Mouse (Mus musculus) MEL (cell line): ENCODE data around the gene Mmab. TPM values are rescaled to one million over a fixed set of nuclear protein-coding genes. Genes with fewer than 3 reads are reported as not detected.

Experiments used
- DNase-seq: peaks from one replicate; pipeline ENCODE4 v3.0.0; 2011; ENCODE audit warnings: low read depth, low spot score
- H3K27ac ChIP-seq: 2 replicates; pipeline ENCODE4 v1.5.1; 2012; ENCODE audit warnings: low read depth, mild to moderate bottlenecking, control low read depth, low read length, moderate library complexity; ENCODE audit not compliant: control insufficient read depth
- H3K27me3 ChIP-seq, 2 experiments: fragments of 150-350 bp in 1 of 2; sonication (generic) in 1 of 2; 2 replicates each; pipeline ENCODE4 v1.6.1; 2012; ENCODE audit warnings: low read length in 2 of 2, mild to moderate bottlenecking in 2 of 2, improper control_type of control experiment in 1 of 2, moderate library complexity in 1 of 2; ENCODE audit not compliant: insufficient read depth in 2 of 2, control insufficient read depth in 1 of 2
- H3K36me3 ChIP-seq, 2 experiments: 2 replicates each; pipeline ENCODE4 v1.6.1; 2012 to 2014; ENCODE audit warnings: low read length in 2 of 2, improper control_type of control experiment in 1 of 2, inconsistent platforms in 1 of 2, mild to moderate bottlenecking in 1 of 2; ENCODE audit not compliant: insufficient read depth in 2 of 2, control insufficient read depth in 1 of 2
- H3K4me1 ChIP-seq, 2 experiments: fragments of 150-350 bp in 1 of 2; sonication (generic) in 1 of 2; 2 replicates each; pipeline ENCODE4 v1.6.1; 2012; ENCODE audit warnings: low read length in 2 of 2, improper control_type of control experiment in 1 of 2, mild to moderate bottlenecking in 1 of 2; ENCODE audit not compliant: insufficient read depth in 2 of 2, control insufficient read depth in 1 of 2
- H3K4me3 ChIP-seq, 2 experiments: fragments of 150-350 bp in 1 of 2; sonication (generic) in 1 of 2; 2 replicates each; pipeline ENCODE4 v1.5.1; 2012; ENCODE audit warnings: low read depth in 2 of 2, low read length in 2 of 2, mild to moderate bottlenecking in 2 of 2, moderate library complexity in 2 of 2, control low read depth in 1 of 2, improper control_type of control experiment in 1 of 2; ENCODE audit not compliant: control insufficient read depth in 1 of 2, insufficient read depth in 1 of 2
- H3K79me2 ChIP-seq: 2 replicates; pipeline ENCODE4 v1.6.1; 2012; ENCODE audit warnings: mild to moderate bottlenecking, low read length, moderate library complexity; ENCODE audit not compliant: control insufficient read depth, poor library complexity, insufficient read depth
- H3K9ac ChIP-seq: 2 replicates; pipeline ENCODE4 v1.6.1; 2012; ENCODE audit warnings: low read depth, mild to moderate bottlenecking, control low read depth, low read length, moderate library complexity; ENCODE audit not compliant: control insufficient read depth, poor library complexity, severe bottlenecking
- H3K9me3 ChIP-seq: fragments of 150-350 bp; sonication (generic); replicated peaks from 2 replicates; pipeline ENCODE4 v1.6.1; 2012; ENCODE audit warnings: mild to moderate bottlenecking, low read length, improper control_type of control experiment, moderate library complexity; ENCODE audit not compliant: insufficient read depth
- CHD2 ChIP-seq: IDR thresholded peaks from 2 replicates; pipeline ENCODE4 v1.6.1; 2011; ENCODE audit warnings: low read length, improper control_type of control experiment
- CTCF ChIP-seq, 3 experiments: IDR thresholded peaks in 2 of 3; conservative IDR thresholded peaks in 1 of 3; 2 replicates each; pipeline ENCODE4 v1.5.1; 2011 to 2012; ENCODE audit warnings: low read length in 3 of 3, low read depth in 2 of 3, mild to moderate bottlenecking in 2 of 3, improper control_type of control experiment in 1 of 3, inconsistent platforms in 1 of 3, mixed read lengths in 1 of 3, moderate library complexity in 1 of 3; ENCODE audit not compliant: control insufficient read depth in 1 of 3, insufficient read depth in 1 of 3, poor library complexity in 1 of 3, severe bottlenecking in 1 of 3
- E2F4 ChIP-seq: IDR thresholded peaks from 2 replicates; pipeline ENCODE4 v1.6.1; 2011; ENCODE audit warnings: low read depth, low read length, improper control_type of control experiment, borderline replicate concordance
- EP300 ChIP-seq, 2 experiments: IDR thresholded peaks; 2 replicates each; pipeline ENCODE4 v1.6.1; 2011; ENCODE audit warnings: improper control_type of control experiment in 2 of 2, low read length in 2 of 2, low read depth in 1 of 2, mild to moderate bottlenecking in 1 of 2
- GABPA ChIP-seq: IDR thresholded peaks from 2 replicates; pipeline ENCODE4 v1.6.1; 2012; ENCODE audit warnings: low read depth, mild to moderate bottlenecking, inconsistent platforms, low read length, improper control_type of control experiment, moderate library complexity
- HCFC1 ChIP-seq: IDR thresholded peaks from 2 replicates; pipeline ENCODE4 v1.6.1; 2012; ENCODE audit warnings: low read depth, mild to moderate bottlenecking, inconsistent platforms, low read length, improper control_type of control experiment, moderate library complexity
- JUND ChIP-seq: IDR thresholded peaks from 2 replicates; pipeline ENCODE4 v1.6.1; 2011; ENCODE audit warnings: low read depth, mild to moderate bottlenecking, improper control_type of control experiment, low read length
- MAFK ChIP-seq: IDR thresholded peaks from 2 replicates; pipeline ENCODE4 v1.6.1; 2011; ENCODE audit warnings: low read depth, mild to moderate bottlenecking, low read length, improper control_type of control experiment, borderline replicate concordance
- MAX ChIP-seq: IDR thresholded peaks from 2 replicates; pipeline ENCODE4 v1.6.1; 2011; ENCODE audit warnings: low read length, improper control_type of control experiment
- MAZ ChIP-seq: IDR thresholded peaks from 2 replicates; pipeline ENCODE4 v1.6.1; 2012; ENCODE audit warnings: low read depth, mild to moderate bottlenecking, inconsistent platforms, low read length, improper control_type of control experiment
- MEF2A ChIP-seq: IDR thresholded peaks from 2 replicates; pipeline ENCODE4 v1.6.1; 2014; ENCODE audit warnings: low read depth, mild to moderate bottlenecking, inconsistent platforms, low read length, improper control_type of control experiment; ENCODE audit not compliant: poor library complexity, insufficient replicate concordance, severe bottlenecking; ENCODE audit errors: extremely low read depth
- MYB ChIP-seq: IDR thresholded peaks from 2 replicates; pipeline ENCODE4 v1.6.1; 2011; ENCODE audit warnings: mild to moderate bottlenecking, low read depth, low read length, improper control_type of control experiment
- MYC ChIP-seq: IDR thresholded peaks from 2 replicates; pipeline ENCODE4 v1.6.1; 2011; ENCODE audit warnings: low read depth, mild to moderate bottlenecking, low read length, improper control_type of control experiment, moderate library complexity
- NELFE ChIP-seq: IDR thresholded peaks from 2 replicates; pipeline ENCODE4 v1.6.1; 2011; ENCODE audit warnings: low read depth, low read length, improper control_type of control experiment
- POLR2A ChIP-seq, 2 experiments: IDR thresholded peaks; 2 replicates each; pipeline ENCODE4 v1.6.1; 2011 to 2012; ENCODE audit warnings: low read length in 2 of 2, mild to moderate bottlenecking in 2 of 2, control low read depth in 1 of 2, improper control_type of control experiment in 1 of 2, low read depth in 1 of 2, moderate library complexity in 1 of 2; ENCODE audit not compliant: control insufficient read depth in 1 of 2, insufficient read depth in 1 of 2, poor library complexity in 1 of 2
- POLR2AphosphoS2 ChIP-seq: IDR thresholded peaks from 2 replicates; pipeline ENCODE4 v1.6.1; 2011; ENCODE audit warnings: low read length, improper control_type of control experiment
- RAD21 ChIP-seq: IDR thresholded peaks from 2 replicates; pipeline ENCODE4 v1.6.1; 2011; ENCODE audit warnings: mild to moderate bottlenecking, low read depth, low read length, improper control_type of control experiment
- SIN3A ChIP-seq: IDR thresholded peaks from 2 replicates; pipeline ENCODE4 v1.6.1; 2012; ENCODE audit warnings: low read length, improper control_type of control experiment, inconsistent platforms
- SMC3 ChIP-seq: IDR thresholded peaks from 2 replicates; pipeline ENCODE4 v1.6.1; 2011; ENCODE audit warnings: low read depth, low read length, improper control_type of control experiment
- TAL1 ChIP-seq: IDR thresholded peaks from 2 replicates; pipeline ENCODE4 v1.6.1; 2012; ENCODE audit warnings: mild to moderate bottlenecking, inconsistent platforms, low read length, moderate library complexity, mixed read lengths
- TBP ChIP-seq: IDR thresholded peaks from 2 replicates; pipeline ENCODE4 v1.8.0; 2011; ENCODE audit warnings: low read depth, low read length, improper control_type of control experiment
- TCF12 ChIP-seq: IDR thresholded peaks from 2 replicates; pipeline ENCODE4 v1.6.1; 2014; ENCODE audit warnings: low read depth, mild to moderate bottlenecking, inconsistent platforms, low read length, improper control_type of control experiment, moderate library complexity
- USF1 ChIP-seq: IDR thresholded peaks from 2 replicates; pipeline ENCODE4 v1.6.1; 2014; ENCODE audit warnings: low read depth, mild to moderate bottlenecking, inconsistent platforms, low read length, improper control_type of control experiment, moderate library complexity
- ZKSCAN1 ChIP-seq: IDR thresholded peaks from 2 replicates; pipeline ENCODE4 v1.6.1; 2012; ENCODE audit warnings: low read depth, mild to moderate bottlenecking, inconsistent platforms, low read length, improper control_type of control experiment, moderate library complexity
- ZMIZ1 ChIP-seq: IDR thresholded peaks from 2 replicates; pipeline ENCODE4 v1.6.1; 2012; ENCODE audit warnings: low read depth, mild to moderate bottlenecking, inconsistent platforms, low read length, improper control_type of control experiment, moderate library complexity
- ZNF384 ChIP-seq: IDR thresholded peaks from 2 replicates; pipeline ENCODE4 v1.6.1; 2012; ENCODE audit warnings: low read depth, mild to moderate bottlenecking, inconsistent platforms, low read length, improper control_type of control experiment
- polyA plus RNA-seq, 2 experiments: library from polyadenylated mRNA; stranded (reverse) in 1 of 2; unstranded in 1 of 2; fragments of >175 nt in 1 of 2; fragments of >200 nt in 1 of 2; gene quantifications; 2 replicates each; pipeline versions ENCODE4 v1.2.1 to v1.2.4; 2012; ENCODE audit warnings: low replicate concordance in 2 of 2, low read depth in 1 of 2; ENCODE audit not compliant: insufficient read length in 2 of 2, insufficient read depth in 1 of 2, missing spikeins in 1 of 2
- total RNA-seq: library from RNA; depleted of rRNA; stranded (reverse); fragments of 300-350 nt; gene quantifications from 2 replicates; pipeline ENCODE4 v1.2.3, GENCODE M21; 2012

Mmab gene
- total and polyA plus RNA-seq, 3 experiments: 10.4 to 21.0 TPM; not detected in 1

- TF ChIP-seq TBP: no peak
- no peak for TF ChIP-seq HCFC1
- no peak for TF ChIP-seq MAZ
Observed at GRCm38 (mm10) chr5:114444368-114444692, 470 bp upstream of the Mmab start (continued).

GRCm38 (mm10) chr5:114435588-114435987 is 8.3 kb downstream of the Mmab start:
- no peaks in the 10 kb centered on the region for H3K79me2 ChIP-seq
- TF ChIP-seq SMC3 (no peak), JUND (no peak), NELFE (no peak), ZMIZ1 (no peak), EP300 (IDR thresholded peaks at IDR 0.05; ENCODE audit: low read depth in 1 of 2, low read length in 2 of 2) (no peak), SIN3A (no peak), CTCF (IDR thresholded peaks at IDR 0.05 in 2 of 3, conservative IDR thresholded peaks at IDR 0.05 in 1 of 3; ENCODE audit: control insufficient read depth in 1 of 3, insufficient read depth in 1 of 3, low read depth in 2 of 3, low read length in 3 of 3, poor library complexity in 1 of 3, severe bottlenecking in 1 of 3) (no peak), RAD21 (no peak), HCFC1 (no peak), CHD2 (no peak), ZKSCAN1 (no peak), TBP (no peak), E2F4 (no peak), MAX (no peak), MAFK (no peak), MEF2A (no peak), GABPA (no peak), MYB (no peak), TAL1 (no peak), USF1 (no peak)

GRCm38 (mm10) chr5:114434359-114434758 is 9.5 kb downstream of the Mmab start:
- Histone ChIP-seq H3K9me3 (no peaks in the 10 kb centered on the region), H3K36me3 (no peaks in the 10 kb centered on the region), H3K27ac (no peak overlapping the region)

More at GRCm38 (mm10) chr5:114435588-114435987, 8.3 kb downstream of the Mmab start:
- H3K4me1 ChIP-seq: no peaks in the 10 kb centered on the region
- H3K9me3 ChIP-seq: no peaks in the 10 kb centered on the region
- DNase-seq: no peak
- no peaks in the 10 kb centered on the region for H3K36me3 ChIP-seq
- H3K27ac ChIP-seq: no peak overlapping the region
- H3K9ac ChIP-seq: no peak overlapping the region
- H3K27me3 ChIP-seq: no peaks in the 10 kb centered on the region
- H3K4me3 ChIP-seq: no peak overlapping the region

More at GRCm38 (mm10) chr5:114434359-114434758, 9.5 kb downstream of the Mmab start:
- no peak for DNase-seq
- TF ChIP-seq ZKSCAN1: no peak
- no peak for TF ChIP-seq SIN3A
- TF ChIP-seq SMC3: no peak
- TF ChIP-seq TBP: no peak
- TF ChIP-seq ZNF384: no peak
- no peak for TF ChIP-seq HCFC1
- TF ChIP-seq CTCF (IDR thresholded peaks at IDR 0.05 in 2 of 3, conservative IDR thresholded peaks at IDR 0.05 in 1 of 3; ENCODE audit: control insufficient read depth in 1 of 3, insufficient read depth in 1 of 3, low read depth in 2 of 3, low read length in 3 of 3, poor library complexity in 1 of 3, severe bottlenecking in 1 of 3): no peak
- no peak for TF ChIP-seq MAZ
- TF ChIP-seq E2F4: no peak
- no peak for TF ChIP-seq USF1
- TF ChIP-seq POLR2AphosphoS2: no peak
- TF ChIP-seq TCF12: no peak
- TF ChIP-seq MAX: no peak
- TF ChIP-seq POLR2A (IDR thresholded peaks at IDR 0.05; ENCODE audit: control insufficient read depth in 1 of 2, insufficient read depth in 1 of 2, low read depth in 1 of 2, low read length in 2 of 2, poor library complexity in 1 of 2): no peak
- TF ChIP-seq MYC: no peak
- no peak for TF ChIP-seq MYB
- no peak for TF ChIP-seq GABPA
- Histone ChIP-seq H3K4me3 (no peak overlapping the region), H3K9ac (no peak overlapping the region), H3K79me2 (no peaks in the 10 kb centered on the region), H3K27me3 (no peaks in the 10 kb centered on the region), H3K4me1 (no peaks in the 10 kb centered on the region)
